Mouse (Mus musculus): Measurements from ENCODE around the gene Nfil3.

The Nfil3 gene

DNA sequence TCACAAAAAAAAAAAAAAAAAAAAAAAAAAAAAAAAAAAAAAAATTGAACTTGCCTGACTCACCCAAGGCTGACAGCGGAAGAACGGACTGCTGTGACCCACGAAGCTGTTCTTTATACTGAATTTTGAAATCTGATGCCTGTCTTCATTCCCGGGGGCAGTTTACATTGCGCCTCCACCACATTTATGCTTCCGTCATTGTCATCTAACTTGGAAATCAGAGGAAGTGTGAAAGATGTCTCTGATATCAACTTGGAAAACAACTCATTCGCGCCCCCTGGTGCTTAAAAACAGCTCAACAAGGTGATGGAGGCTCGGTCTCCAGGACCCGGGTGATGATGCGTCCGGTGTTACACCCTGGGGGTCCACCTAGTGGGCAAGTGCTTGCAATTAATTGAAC is 1.8 kb upstream of the Nfil3 start:
- DNase-seq (ENCODE audit: low spot score in 2 of 2), result peak; percentile 81 to 82

GRCm38 (mm10) chr13:52981441-52982281 is 788 bp upstream of the Nfil3 start:
- peak; percentile 40 to 57 for DNase-seq (ENCODE audit: low spot score in 2 of 2)

GRCm38 (mm10) chr13:52980211-52980950 is 492 bp downstream of the Nfil3 start:
- DNase-seq (ENCODE audit: low spot score in 2 of 2), result peak; percentile 78 to 81

- peak in 1 of 2 experiments; percentile 19 for DNase-seq (ENCODE audit: low spot score in 2 of 2)
Observed at GRCm38 (mm10) chr13:52979331-52980051, 1.4 kb downstream of the Nfil3 start.

GRCm38 (mm10) chr13:52978321-52978981 is 2.4 kb downstream of the Nfil3 start:
- peak in 1 of 2 experiments; percentile 10 for DNase-seq (ENCODE audit: low spot score in 2 of 2)

- no peak for DNase-seq (ENCODE audit: low spot score in 2 of 2)
Observed at GRCm38 (mm10) chr13:52977757-52978156, 3.1 kb downstream of the Nfil3 start.

DNA sequence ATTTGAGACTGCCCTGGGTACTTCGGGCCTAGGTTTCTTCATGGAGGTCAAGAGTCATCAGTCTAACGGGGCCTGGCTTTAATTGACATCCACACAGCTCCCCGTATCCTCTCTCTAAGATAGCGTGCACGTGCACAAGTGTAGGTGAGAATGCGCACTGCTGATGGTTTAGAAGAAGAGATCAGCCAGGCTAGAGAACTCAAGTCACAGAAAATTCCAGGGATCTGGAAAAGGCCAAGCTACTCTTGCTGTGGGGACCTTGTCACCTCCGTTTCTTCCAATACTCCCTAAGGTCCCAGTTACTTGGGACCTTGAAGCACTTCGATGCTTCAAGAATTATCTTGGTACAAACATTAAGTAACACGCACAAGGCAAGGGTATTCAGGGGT is 3.7 kb downstream of the Nfil3 start:
- DNase-seq (ENCODE audit: low spot score in 2 of 2), result no peak

DNA sequence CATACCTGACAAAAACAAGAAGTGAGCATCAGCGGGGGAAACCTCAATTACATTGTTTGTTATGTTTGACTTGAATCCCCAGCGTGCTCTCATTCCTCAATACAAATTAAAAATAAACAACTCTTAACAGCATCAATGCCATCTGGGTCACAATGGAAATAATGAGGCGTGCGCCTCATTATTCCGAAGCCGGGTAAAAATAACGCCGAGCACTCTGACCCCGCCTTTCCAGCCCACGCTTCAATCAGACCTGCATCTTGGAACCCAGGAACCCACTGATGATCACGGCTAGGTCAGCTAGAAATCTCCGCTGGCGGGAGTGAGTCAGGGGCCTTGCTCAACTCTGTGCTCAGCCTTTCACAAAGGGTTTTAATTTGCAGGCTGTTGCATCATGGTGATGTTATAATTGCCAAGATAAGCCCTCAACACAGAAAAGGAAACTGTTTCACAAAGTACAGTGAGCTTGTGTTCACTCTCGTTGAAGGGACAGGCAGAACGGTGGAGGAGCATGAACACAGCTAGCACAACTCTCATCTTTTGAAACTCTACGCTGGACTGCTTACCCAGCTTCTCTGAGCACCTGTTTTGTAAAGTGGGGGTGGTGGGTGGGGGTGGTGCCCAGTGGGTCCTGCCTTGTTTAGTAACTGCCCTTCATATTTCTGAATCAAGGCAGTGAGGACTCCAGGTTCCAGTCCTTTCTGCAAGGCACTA is 4.2 kb downstream of the Nfil3 start:
- no peak for DNase-seq (ENCODE audit: low spot score in 2 of 2)

DNA sequence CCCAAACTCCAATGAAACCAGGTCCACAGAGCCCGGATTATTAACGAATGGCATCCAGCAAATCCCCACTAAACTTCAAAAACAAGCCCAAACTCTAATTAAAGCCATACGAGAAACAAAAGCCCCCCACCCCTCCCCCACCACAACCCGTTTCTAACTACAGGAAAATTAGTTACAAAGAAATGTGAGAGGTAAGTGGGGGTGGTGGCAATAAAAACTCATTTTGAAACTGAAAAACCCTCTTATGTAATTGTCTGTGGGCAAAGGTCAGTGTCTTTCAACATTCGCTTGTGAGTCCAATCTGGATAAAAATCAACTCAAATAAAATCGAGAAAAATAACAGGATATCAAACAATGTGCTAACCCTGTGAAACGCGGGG is 4.8 kb downstream of the Nfil3 start:
- DNase-seq (ENCODE audit: low spot score in 2 of 2), result no peak

GRCm38 (mm10) chr13:52974676-52975075 is 6.2 kb downstream of the Nfil3 start:
- DNase-seq (ENCODE audit: low spot score in 2 of 2), result no peak

- DNase-seq (ENCODE audit: low spot score in 2 of 2), result peak in 1 of 2 experiments; percentile 22
Observed at GRCm38 (mm10) chr13:52973427-52973826, 7.4 kb downstream of the Nfil3 start.

DNA sequence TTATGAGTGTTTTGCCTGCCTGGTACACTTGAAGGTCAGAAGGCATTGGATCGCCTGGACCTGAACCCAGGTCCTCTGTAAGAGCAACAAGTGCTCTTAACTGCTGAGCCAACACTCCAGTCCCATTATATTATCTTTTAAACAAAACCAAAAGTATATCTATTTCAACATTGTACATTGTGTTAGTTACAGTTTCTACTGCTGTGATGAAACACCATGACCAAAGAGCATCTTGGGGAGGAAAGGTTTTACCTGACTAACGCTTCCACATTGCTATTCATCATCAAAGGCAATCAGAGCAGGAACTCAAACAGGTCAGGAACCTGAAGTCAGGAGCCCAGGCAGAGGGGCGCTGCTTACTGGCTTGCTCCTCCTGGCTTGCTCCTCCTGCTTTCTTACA is 8.2 kb downstream of the Nfil3 start:
- no peak for DNase-seq (ENCODE audit: low spot score in 2 of 2)

DNA sequence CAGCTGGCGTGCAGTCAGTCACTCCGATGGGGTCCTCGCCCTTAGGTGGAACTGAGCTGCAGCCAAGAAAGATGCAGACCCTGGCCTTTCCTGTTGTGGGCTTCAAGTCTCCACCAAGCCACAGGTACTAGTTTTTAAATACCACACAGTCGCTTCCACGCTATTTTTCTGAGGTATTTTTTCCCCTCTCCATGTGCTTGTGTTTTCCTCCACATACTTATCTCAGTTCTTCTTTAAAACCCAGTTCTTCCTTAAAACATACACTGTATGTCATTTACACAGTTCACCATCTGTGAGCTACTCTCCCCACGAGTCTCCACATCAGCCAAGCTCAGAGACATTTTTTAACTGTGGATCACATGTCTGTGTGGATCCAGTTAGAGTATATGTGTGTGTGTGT is 10.0 kb downstream of the Nfil3 start:
- no peak for DNase-seq (ENCODE audit: low spot score in 2 of 2)

DNA sequence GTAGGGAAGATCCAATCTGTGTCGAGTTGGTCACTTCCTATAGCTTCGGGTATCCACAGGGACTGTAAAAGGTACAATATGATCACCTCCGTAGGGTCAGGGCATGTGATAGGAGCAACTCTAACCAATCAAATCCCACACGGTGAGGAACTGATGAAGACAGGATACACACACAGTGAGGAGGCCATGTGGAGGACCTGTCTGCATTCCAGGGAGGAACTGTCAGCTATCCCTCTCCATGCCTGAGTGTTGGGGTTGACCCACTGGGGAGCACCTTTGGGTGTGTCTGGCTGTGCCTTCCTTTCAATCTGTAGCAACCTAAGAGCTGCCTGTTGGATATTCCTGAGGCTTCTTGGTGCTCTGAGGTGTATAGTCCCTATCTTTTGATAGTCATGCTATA is 18.0 kb downstream of the Nfil3 start:
- DNase-seq (ENCODE audit: low spot score in 2 of 2), result no peak

DNA sequence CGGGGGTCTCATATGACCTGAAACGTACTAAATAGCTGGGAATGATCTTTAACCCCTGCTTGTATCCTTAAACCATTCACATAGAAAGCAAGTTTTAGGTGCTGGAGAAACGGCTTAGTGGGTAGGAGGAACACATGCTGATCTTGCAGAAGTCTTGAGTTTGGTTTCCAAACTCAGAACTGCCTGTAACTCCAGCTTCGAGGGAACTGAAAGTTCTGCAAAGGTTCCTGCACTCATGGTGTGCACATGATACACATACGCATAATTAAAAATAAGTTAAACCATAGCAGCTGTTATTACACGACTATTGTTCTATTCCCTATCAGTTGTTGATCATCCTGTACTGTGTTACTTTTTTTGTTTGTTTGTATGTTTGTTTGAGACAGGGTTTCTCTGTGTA is 18.5 kb downstream of the Nfil3 start:
- no peak for DNase-seq (ENCODE audit: low spot score in 2 of 2)

DNA sequence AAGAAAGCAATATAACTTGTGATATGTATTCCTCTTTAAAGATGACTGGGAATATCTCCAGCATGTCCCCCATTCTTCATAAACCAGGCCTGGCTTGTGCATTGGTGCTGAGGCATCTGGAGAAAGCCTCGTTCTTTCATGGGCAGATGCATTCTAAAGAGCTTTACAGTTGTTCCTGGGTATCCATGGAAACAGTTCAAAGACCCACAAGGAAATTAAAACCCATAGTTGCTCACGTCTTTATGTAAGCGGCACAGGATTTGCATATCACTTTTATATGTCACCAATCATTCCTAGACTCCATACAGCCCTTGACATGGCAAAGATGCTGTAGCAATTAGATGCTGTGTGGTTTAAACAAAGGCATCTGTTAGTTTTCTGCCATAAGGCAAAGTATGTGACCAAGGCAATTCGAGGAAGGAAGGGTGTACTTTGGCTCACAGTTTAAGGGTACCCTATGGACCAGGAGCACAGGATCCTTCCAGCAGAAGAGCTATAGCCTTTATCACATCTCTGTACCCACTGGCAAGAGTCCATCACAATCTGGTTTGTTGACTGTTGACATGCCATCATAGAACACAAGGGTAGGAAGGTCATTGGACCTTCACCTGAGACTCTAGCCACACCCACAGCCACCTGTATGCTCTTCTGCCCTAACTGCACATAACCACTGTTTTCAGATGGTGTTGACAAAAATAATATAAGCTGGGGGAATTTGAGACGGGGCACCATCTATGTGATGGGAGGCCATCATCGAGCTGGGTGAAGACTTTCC is 26.9 kb downstream of the Nfil3 start:
- DNase-seq (ENCODE audit: low spot score in 2 of 2), result no peak

- DNase-seq (ENCODE audit: low spot score in 2 of 2), result no peak
Observed at GRCm38 (mm10) chr13:52949211-52949610, 31.7 kb downstream of the Nfil3 start.

GRCm38 (mm10) chr13:52947545-52947944 is 33.3 kb downstream of the Nfil3 start:
- DNase-seq (ENCODE audit: low spot score in 2 of 2), result no peak

DNA sequence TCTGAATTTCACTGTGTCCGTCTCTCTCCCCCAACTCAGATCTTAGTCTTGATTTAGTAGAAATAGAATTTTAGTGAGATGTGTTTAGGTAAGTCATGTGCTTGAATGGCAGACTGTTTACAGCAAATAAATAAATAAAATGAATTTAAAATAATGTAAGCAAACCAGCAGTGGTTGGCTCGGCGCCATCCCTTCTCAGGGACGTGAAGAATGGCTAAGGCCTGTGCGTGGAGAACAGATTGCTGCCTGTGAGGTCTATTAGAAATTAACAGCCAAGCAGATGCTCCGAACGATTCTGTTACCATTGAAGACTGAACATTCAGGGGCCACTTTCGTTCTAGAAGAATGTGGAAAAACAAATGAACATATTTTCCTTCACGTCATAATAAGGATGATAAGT is 35.1 kb downstream of the Nfil3 start:
- DNase-seq (ENCODE audit: low spot score in 2 of 2), result no peak

- no peak for DNase-seq (ENCODE audit: low spot score in 2 of 2)
Observed at GRCm38 (mm10) chr13:52944116-52944515, 36.8 kb downstream of the Nfil3 start.

Measured in right cerebral cortex, postnatal 36 days (tissue).